Mouse (Mus musculus): Measurements from ENCODE around the gene Utp20. TPM values are rescaled to one million over a fixed set of nuclear protein-coding genes. Genes with fewer than 3 reads are reported as not detected.
A peak's percentile ranks its signal among the peaks of the same experiment; 100 is the strongest.

The Utp20 gene
- polyA plus RNA-seq, 1 experiment from 2014 or later, result 17.6 TPM

DNA sequence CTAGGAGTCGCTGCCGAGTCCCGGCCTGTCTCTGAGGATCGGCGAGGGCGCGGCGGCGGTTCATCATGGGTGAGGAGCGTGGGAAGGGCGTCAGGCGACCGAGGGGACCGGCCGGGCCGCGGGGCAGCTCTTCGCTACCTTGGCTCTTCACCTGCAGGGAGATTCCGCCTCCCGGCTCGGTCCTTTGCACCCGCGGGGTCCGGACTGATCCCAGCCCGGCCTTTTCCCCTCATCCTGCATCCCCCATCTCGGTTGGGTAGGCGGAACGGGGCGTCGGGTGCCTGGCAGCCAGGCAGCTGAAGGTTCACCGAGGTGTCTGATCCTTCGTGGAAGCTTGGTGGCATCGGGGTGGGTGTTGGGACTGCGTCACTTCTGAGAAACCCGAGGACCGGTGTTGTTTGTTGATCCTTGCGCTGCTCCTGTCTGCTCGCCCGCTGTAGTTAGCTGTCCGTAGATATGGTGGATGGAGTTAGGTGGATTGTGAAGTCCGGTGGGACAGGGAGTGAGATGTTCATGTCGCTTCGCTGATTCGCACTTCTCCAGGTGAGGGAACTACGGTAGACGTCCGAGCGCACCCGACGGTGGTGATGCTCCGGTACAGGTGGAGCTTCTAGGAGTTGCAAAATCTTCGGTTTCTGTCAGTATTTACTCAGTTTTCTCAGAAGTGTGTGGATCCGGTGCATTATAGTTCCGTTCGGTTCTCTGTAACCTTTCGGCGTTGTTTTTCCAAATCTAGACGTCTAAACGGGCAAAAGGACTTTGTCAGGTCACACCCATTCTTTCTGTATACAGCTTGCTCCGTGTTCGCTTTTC lies 94.9 kb downstream of the Utp20 start:
- no peak overlapping the region; the same call in 1 of the 2 replicates for H3K27ac ChIP-seq (ENCODE audit: low read depth, low read length)
- peak overlapping the region; percentile 94 for H3K4me3 ChIP-seq (ENCODE audit: low read depth, low read length)
- peak overlapping the region; percentile 95 for H3K4me2 ChIP-seq
- no peaks in the 10 kb centered on the region; the same call in 1 of the 2 replicates for H3K27me3 ChIP-seq (ENCODE audit: control insufficient read depth, insufficient read depth, low read length)
- H3K9me3 ChIP-seq (ENCODE audit: control insufficient read depth, low read length), result no peaks in the 10 kb centered on the region
- peaks cover 8% of the 10 kb centered on the region for H3K4me1 ChIP-seq (ENCODE audit: control insufficient read depth, insufficient read depth, low read length)
- DNase-seq (ENCODE audit: low spot score, missing footprints) (peak; percentile 89), ATAC-seq (ENCODE audit: low FRiP score) (peak; percentile 69; the same call in 1 of the 2 replicates)
- no peaks in the 10 kb centered on the region for H3K36me3 ChIP-seq (ENCODE audit: control insufficient read depth, insufficient read depth, low read length)
- WGBS, result 3% methylated on average over 57 of the region's 61 CpGs
- H3K9ac ChIP-seq (ENCODE audit: low read length), result peak overlapping the region; percentile 94

DNA sequence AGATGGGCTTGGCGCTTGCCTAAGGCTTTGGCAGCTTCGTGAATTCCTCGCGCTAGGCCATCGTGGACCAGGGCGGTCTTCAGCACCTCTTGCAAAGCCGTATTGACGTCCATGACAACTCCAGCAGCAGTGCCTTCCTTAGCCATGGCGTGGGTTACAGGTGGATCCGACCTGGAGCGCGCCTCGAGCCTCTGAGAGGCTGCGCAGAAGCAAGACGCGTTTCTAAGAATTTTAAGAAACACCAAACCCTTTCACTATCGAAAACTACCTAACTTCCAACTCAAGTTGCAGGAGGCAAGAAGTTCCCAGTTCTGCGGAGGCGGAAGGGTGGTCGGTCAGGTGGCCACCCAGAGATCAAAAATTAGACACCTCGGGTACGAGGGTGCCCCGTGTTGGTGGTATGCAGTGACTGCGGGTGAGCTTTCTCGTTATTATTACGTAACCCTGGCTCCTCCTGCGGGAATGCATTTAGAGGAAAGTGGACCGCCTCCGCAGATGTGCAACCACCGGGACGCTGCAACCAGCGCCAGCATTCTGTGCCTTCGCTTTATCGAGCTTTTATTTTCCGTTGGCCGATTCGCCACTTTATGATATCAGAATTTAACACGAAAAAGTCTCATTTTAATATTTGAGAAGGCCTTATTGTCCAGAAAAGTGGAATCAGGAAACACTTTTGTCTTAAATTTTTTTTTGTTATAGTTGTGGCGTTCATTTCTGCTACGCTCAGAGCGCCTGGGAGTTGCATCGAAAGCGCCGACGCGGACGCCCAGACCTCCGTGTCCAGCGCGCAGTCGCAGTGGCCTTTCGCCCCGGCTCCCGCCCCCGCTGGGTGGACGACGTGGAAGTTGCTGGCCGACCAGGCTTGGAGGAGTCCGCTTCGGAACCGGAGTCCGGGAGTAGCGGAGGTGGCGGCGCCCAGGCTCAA lies 95.8 kb downstream of the Utp20 start, which contains the start of gene Arl1:
Gene Arl1, plus strand, starts transcription at position 288 of the 925 bp plus-strand sequence.
- no peaks in the 10 kb centered on the region for H3K9me3 ChIP-seq (ENCODE audit: control insufficient read depth, low read length)
- peak within 1 kb of the TSS; percentile 95 for H3K4me2 ChIP-seq
- H3K36me3 ChIP-seq (ENCODE audit: control insufficient read depth, insufficient read depth, low read length), result no peaks in the 10 kb centered on the region
- H3K27ac ChIP-seq (ENCODE audit: low read depth, low read length), result no peak within 1 kb of the TSS; the same call in 1 of the 2 replicates
- DNase-seq (ENCODE audit: low spot score, missing footprints) (peak; percentile 99), ATAC-seq (ENCODE audit: low FRiP score) (peak; percentile 95)
- H3K27me3 ChIP-seq (ENCODE audit: control insufficient read depth, insufficient read depth, low read length), result no peaks in the 10 kb centered on the region; the same call in 1 of the 2 replicates
- peak within 1 kb of the TSS; percentile 94 for H3K4me3 ChIP-seq (ENCODE audit: low read depth, low read length)
- H3K9ac ChIP-seq (ENCODE audit: low read length), result peak within 1 kb of the TSS; percentile 94
- H3K4me1 ChIP-seq (ENCODE audit: control insufficient read depth, insufficient read depth, low read length), result peaks cover 8% of the 10 kb centered on the region
- WGBS, result under 1% methylated on average over 65 of the region's 65 CpGs

- H3K9ac ChIP-seq (ENCODE audit: low read length), result no peak overlapping the region
- 78% methylated on average over 8 of the region's 8 CpGs for WGBS
- no peaks in the 10 kb centered on the region for H3K36me3 ChIP-seq (ENCODE audit: control insufficient read depth, insufficient read depth, low read length)
- no peak overlapping the region for H3K4me2 ChIP-seq
- DNase-seq (ENCODE audit: low spot score, missing footprints) (no peak), ATAC-seq (ENCODE audit: low FRiP score) (no peak)
- H3K4me3 ChIP-seq (ENCODE audit: low read depth, low read length), result no peak overlapping the region
- no peaks in the 10 kb centered on the region for H3K9me3 ChIP-seq (ENCODE audit: control insufficient read depth, low read length)
- peaks cover 8% of the 10 kb centered on the region for H3K4me1 ChIP-seq (ENCODE audit: control insufficient read depth, insufficient read depth, low read length)
- no peaks in the 10 kb centered on the region; the same call in 1 of the 2 replicates for H3K27me3 ChIP-seq (ENCODE audit: control insufficient read depth, insufficient read depth, low read length)
- no peak overlapping the region for H3K27ac ChIP-seq (ENCODE audit: low read depth, low read length)
Observed at GRCm38 (mm10) chr10:88728166-88728565, 98.4 kb downstream of the Utp20 start.

DNA sequence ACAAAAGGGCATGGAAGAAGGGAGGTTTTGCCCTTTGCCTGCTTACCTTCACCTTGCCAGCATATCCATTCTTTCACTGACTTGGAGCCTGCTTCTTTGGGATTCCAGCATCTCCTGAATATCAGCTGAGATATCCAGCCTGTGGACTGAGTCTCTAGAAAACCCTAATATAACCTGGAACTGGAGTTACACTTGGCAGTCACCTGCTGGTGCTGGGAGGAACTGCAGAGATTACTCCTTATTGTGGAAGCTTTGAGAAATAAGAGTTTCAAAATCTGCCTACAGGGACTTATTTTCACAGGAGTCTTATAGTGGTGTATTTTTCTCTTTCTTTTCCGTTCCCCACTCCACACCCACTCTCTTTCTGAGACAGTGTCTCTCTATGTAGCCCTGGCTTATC lies 99.5 kb downstream of the Utp20 start:
- Histone ChIP-seq H3K4me3 (ENCODE audit: low read depth, low read length) (no peak overlapping the region), H3K4me1 (ENCODE audit: control insufficient read depth, insufficient read depth, low read length) (peaks cover 3% of the 10 kb centered on the region), H3K36me3 (ENCODE audit: control insufficient read depth, insufficient read depth, low read length) (no peaks in the 10 kb centered on the region), H3K9ac (ENCODE audit: low read length) (no peak overlapping the region), H3K27ac (ENCODE audit: low read depth, low read length) (no peak overlapping the region), H3K4me2 (no peak overlapping the region), H3K9me3 (ENCODE audit: control insufficient read depth, low read length) (no peaks in the 10 kb centered on the region), H3K27me3 (ENCODE audit: control insufficient read depth, insufficient read depth, low read length) (no peaks in the 10 kb centered on the region; the same call in 1 of the 2 replicates)
- DNase-seq (ENCODE audit: low spot score, missing footprints), result no peak
- WGBS, result 55% methylated on average over 1 of the region's 1 CpGs
- ATAC-seq (ENCODE audit: low FRiP score), result no peak

DNA sequence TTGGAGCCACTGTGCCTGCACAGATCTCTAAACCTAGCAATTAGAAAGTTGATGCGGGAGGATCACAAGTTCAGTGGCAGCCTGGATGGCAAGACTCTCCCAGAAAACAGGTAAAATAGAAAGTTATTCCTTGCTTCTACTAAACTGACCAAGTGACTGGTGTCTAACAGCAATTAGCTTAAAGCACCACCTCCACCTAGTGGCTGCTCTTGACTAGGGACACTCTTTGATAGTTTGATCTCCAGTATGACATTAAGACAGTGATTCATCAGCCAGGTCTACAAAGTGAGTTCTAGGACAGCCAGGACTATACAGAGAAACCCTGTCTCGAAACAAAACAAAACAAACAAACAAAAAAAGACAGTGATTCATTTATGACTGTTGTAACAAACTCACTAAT lies 101.3 kb downstream of the Utp20 start:
- Histone ChIP-seq H3K4me3 (ENCODE audit: low read depth, low read length) (no peak overlapping the region), H3K27me3 (ENCODE audit: control insufficient read depth, insufficient read depth, low read length) (no peaks in the 10 kb centered on the region; the same call in 1 of the 2 replicates), H3K36me3 (ENCODE audit: control insufficient read depth, insufficient read depth, low read length) (no peaks in the 10 kb centered on the region), H3K9ac (ENCODE audit: low read length) (no peak overlapping the region), H3K4me2 (no peak overlapping the region), H3K27ac (ENCODE audit: low read depth, low read length) (no peak overlapping the region), H3K4me1 (ENCODE audit: control insufficient read depth, insufficient read depth, low read length) (no peaks in the 10 kb centered on the region), H3K9me3 (ENCODE audit: control insufficient read depth, low read length) (no peaks in the 10 kb centered on the region)
- no peak for DNase-seq (ENCODE audit: low spot score, missing footprints)
- 56% methylated on average over 2 of the region's 2 CpGs for WGBS
- no peak for ATAC-seq (ENCODE audit: low FRiP score)

GRCm38 (mm10) chr10:88719618-88720017 lies 107.0 kb downstream of the Utp20 start:
- Histone ChIP-seq H3K9me3 (ENCODE audit: control insufficient read depth, low read length) (no peaks in the 10 kb centered on the region), H3K27me3 (ENCODE audit: control insufficient read depth, insufficient read depth, low read length) (no peaks in the 10 kb centered on the region), H3K4me1 (ENCODE audit: control insufficient read depth, insufficient read depth, low read length) (no peaks in the 10 kb centered on the region), H3K4me2 (no peak overlapping the region), H3K36me3 (ENCODE audit: control insufficient read depth, insufficient read depth, low read length) (no peaks in the 10 kb centered on the region), H3K9ac (ENCODE audit: low read length) (no peak overlapping the region), H3K27ac (ENCODE audit: low read depth, low read length) (no peak overlapping the region), H3K4me3 (ENCODE audit: low read depth, low read length) (no peak overlapping the region)
- DNase-seq (ENCODE audit: low spot score, missing footprints) (no peak), ATAC-seq (ENCODE audit: low FRiP score) (no peak)
- 83% methylated on average over 1 of the region's 1 CpGs for WGBS

DNA sequence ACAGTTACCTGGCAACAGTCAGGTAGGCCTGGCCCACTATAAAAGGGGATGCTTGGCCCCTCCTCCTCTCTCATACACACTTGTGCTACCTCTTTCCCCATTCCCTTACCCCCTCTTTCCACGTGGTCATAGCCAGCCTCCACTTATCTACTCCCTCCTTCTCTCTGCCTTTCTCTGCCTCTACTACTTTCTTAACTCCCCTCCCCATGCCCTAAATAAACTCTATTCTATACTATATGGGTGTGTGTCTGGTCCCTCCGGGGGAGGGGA lies 108.9 kb downstream of the Utp20 start:
- H3K9me3 ChIP-seq (ENCODE audit: control insufficient read depth, low read length), result no peaks in the 10 kb centered on the region
- ATAC-seq (ENCODE audit: low FRiP score), result no peak

DNA sequence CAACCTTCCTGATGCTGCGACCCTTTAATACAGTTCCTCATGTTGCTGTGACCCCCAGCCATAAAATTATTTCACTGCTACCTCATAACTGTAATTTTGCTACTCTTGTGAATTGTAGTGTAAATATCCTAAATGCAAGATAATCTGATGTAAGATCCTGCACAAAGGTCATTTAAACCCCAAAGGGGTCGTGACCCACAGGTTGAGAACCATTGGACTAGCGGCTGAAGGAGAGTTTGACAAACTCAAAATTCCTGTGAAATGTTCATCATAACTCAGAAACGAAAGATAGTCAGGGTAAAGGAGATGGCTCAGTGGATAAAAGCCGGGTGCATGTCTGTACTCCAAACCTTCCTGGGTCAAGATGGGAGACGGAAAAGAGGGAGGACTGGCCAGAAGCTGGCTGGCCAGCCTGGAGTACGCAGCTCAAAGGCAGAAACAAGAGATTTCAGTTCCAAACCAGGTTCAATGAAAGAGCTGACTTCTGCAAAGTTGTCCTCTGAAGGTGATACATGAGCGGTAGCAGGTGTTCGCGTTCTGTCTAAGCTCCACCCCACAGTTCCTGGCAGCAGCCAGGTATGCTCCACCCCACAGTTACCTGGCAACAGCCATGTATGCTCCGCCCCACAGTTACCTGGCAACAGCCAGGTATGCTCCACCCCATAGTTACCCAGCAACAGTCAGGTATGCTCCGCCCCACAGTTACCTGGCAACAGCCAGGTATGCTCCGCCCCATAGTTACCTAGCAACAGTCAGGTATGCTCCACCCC lies 109.4 kb downstream of the Utp20 start:
- Histone ChIP-seq H3K9ac (ENCODE audit: low read length) (no peak overlapping the region), H3K9me3 (ENCODE audit: control insufficient read depth, low read length) (no peaks in the 10 kb centered on the region), H3K27ac (ENCODE audit: low read depth, low read length) (no peak overlapping the region), H3K4me3 (ENCODE audit: low read depth, low read length) (no peak overlapping the region), H3K4me2 (no peak overlapping the region), H3K27me3 (ENCODE audit: control insufficient read depth, insufficient read depth, low read length) (no peaks in the 10 kb centered on the region), H3K4me1 (ENCODE audit: control insufficient read depth, insufficient read depth, low read length) (no peaks in the 10 kb centered on the region), H3K36me3 (ENCODE audit: control insufficient read depth, insufficient read depth, low read length) (no peaks in the 10 kb centered on the region)
- DNase-seq (ENCODE audit: low spot score, missing footprints) (no peak), ATAC-seq (ENCODE audit: low FRiP score) (no peak)
- 55% methylated on average over 13 of the region's 13 CpGs for WGBS

More for the DNA sequence above, 108.9 kb downstream of the Utp20 start:
- Histone ChIP-seq H3K27ac (ENCODE audit: low read depth, low read length) (no peak overlapping the region), H3K4me3 (ENCODE audit: low read depth, low read length) (no peak overlapping the region), H3K36me3 (ENCODE audit: control insufficient read depth, insufficient read depth, low read length) (no peaks in the 10 kb centered on the region), H3K4me2 (no peak overlapping the region), H3K4me1 (ENCODE audit: control insufficient read depth, insufficient read depth, low read length) (no peaks in the 10 kb centered on the region), H3K9ac (ENCODE audit: low read length) (no peak overlapping the region), H3K27me3 (ENCODE audit: control insufficient read depth, insufficient read depth, low read length) (no peaks in the 10 kb centered on the region)
- 52% methylated on average over 2 of the region's 2 CpGs for WGBS
- DNase-seq (ENCODE audit: low spot score, missing footprints), result no peak

Data from midbrain, embryonic 11.5 days (tissue).